Mouse (Mus musculus): ENCODE measurements at regions not wholly inside any gene's neighbourhood (a gene's known extent, or its start where the extent isn't known, plus 50 kb on each side); places are given as distances from the start of the nearest gene placed in this dataset.

- DNase-seq: peak; percentile 74
Observed at GRCm38 (mm10) chr5:132884130-132884529, 341.0 kb upstream of the Auts2 start.

DNA sequence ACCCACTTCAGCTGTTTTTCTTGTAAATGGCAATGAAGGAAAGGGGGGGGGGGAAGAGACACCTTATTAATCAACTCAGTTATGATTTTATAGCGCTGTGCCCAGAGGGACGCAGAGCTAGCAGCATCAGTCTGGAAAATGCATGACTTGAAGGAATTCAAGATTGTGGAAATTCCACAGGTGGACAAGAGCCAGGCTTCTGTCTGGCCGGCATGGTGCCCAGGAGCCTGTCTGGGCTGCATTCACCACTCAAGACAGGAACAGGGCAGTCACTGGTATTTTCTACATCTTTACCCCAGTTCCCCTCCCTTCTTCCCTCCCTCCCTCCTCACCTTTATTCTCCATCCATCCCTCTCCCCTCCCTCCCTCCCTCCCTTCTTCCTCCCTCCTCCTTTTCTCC lies 339.1 kb upstream of the Auts2 start:
- DNase-seq: peak; percentile 58

DNA sequence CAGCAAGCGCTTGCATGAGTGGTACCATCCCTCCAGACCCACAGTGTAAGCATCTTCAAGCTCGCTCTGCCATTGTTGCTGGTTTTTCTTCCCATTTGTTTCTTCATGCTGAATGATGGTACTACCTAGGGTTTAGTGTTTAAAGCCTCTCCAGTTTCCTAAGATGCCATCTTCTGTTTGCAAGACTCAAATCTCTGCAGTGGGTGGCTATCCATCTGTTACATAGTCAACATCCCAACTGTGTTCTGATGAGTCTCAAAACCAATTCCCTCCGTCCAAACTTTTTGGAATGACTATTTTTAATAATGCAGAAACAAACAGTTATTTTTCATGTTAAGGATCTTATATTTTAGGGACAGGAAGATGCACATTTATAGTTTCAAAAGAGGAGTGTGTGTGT lies 338.0 kb upstream of the Auts2 start:
- DNase-seq: no peak

DNA sequence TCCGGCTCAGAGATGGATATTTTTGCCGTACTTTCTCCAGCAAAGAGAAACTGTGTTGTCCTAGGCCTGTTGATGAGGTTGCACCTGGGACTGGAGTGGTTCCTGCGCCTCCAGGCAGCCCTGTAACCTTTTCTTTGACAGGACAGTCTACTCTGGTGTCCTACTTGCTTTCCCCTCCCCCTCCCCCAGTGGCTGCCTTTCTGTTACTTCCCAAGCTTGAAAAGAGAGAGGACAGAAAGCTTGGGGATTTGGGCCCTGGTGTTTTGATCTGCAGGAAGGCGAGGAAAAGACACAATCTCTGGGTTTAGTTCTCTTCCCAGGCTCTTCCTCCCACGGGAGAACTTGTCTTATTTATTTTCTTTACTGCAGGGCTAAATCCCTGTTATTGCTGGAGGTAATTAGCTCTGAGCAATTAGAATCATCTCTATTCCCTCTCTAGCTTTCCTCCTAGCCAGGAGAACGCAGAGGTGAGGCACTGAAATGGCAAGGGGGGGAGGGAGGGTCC lies 333.2 kb upstream of the Auts2 start:
- DNase-seq: no peak

- DNase-seq: no peak
Observed at GRCm38 (mm10) chr5:132858846-132859510, 315.8 kb upstream of the Auts2 start.

- no peak for DNase-seq
Observed at GRCm38 (mm10) chr5:132855619-132856510, 312.7 kb upstream of the Auts2 start.

DNA sequence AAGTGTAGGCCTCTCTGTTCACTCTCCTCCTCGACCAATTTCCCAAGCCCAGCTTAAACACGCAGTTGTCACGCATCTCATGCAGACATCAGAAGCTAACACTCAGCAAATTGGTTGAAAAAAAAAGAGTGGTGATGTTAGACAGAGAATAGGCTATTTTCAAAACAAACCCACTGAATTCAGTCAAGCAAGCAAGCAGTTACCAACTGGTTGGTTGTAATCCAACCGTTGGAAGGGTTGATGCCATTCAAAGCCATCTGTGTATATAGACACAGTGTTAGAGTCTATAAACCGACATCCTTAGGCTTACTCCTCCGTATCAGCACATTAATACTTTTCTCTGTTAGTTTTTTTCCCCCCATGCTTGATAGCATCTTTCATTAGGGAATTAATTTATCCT lies 307.6 kb upstream of the Auts2 start:
- DNase-seq: no peak

GRCm38 (mm10) chr5:132848086-132848485 lies 304.9 kb upstream of the Auts2 start:
- no peak for DNase-seq

GRCm38 (mm10) chr5:132843284-132843683 lies 300.1 kb upstream of the Auts2 start:
- no peak for DNase-seq

- DNase-seq: no peak
Observed at GRCm38 (mm10) chr5:132841794-132842193, 298.6 kb upstream of the Auts2 start.

DNA sequence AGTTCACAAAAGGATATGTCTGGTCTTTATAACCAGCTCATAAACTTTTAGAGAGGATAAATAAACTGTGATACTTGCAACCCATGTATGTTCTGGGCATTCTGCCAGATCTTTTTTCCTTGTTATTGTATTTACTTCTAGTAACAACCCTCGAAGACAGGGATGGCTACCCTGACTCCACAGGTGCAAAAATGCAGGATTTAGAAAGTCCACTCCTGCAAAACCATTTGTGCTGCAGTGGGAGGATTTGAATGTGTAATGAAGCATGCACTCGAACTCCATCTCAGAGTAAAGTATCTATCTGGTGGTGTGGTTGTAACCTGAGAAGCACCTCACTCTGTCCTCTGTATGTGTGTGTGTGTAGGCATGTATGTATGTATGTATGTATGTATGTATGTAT lies 294.3 kb upstream of the Auts2 start:
- no peak for DNase-seq

DNA sequence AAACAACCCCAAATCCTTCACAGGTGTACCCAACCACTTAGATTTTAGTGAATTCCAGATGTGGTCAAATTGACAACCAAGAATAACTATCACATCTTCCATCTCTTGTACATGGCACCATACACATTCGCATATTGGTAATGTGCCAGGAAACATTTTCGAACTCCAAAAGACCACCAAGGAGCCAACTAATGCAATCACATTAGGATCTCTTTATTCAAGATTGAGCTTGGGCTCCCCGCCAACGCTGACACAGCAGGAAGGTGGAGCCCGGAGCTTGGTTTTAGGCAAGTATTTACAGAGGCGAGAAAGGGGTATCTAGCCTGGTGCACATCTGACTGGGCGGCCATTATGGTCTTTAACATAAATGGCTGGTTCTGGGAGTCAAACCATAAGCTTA lies 285.8 kb upstream of the Auts2 start:
- no peak for DNase-seq

DNA sequence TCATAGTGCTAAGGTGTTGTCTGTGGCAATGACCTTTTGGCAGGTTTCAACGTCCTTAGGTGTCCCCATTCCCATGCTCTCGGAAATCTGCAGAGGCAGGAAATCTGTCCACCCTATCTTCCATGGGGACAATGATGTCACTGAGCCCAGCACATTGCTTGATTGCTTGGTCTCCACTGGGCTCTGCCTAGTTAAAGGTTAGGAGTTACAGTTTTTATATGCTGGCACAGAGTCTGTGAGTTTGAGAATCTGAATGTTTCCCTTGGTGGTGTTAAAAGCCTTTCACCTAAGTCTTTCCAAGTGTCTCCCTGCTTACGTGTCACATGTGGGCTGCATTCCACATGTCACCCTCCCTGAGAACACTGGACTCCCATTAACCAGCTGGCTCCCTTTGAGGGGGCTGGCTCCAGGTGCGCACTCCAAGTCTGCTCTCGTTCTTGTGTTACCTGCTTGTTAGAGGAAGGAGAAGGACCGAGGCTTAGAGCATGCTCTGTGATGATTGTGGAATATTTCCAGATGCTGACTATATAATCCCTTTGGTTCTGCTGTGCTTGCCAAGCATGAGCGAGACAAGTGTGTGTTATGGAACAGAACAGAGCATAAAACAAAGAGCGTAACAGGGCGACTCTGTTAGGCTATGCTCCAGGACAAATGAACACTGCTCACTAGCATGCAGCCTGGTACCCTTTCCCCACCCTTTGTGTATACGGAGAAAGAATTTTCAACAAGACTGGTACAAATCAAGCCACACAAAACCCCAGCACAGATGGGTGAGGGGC lies 284.6 kb upstream of the Auts2 start:
- no peak for DNase-seq

- DNase-seq: no peak
Observed at GRCm38 (mm10) chr5:132826009-132826408, 282.9 kb upstream of the Auts2 start.

- DNase-seq: no peak
Observed at GRCm38 (mm10) chr5:132817665-132818064, 274.5 kb upstream of the Auts2 start.

DNA sequence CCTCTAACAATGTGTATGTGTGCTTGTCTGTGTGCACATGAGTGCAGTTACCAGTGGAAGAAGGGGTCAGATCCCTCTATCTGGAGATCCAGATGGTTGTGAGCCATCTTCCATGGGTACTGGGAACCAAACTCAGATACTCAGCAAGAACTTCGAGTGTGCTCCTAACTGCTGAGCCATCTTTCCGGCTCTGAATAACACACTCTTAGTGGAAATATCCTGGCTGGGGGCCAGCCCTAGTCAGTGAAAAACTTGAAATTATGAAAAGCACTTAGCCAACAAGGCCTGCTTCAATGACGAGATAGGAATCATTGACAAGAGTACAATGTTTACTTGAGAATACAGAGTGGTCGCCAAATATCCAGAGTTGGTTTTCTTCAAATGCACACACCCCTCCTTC lies 266.0 kb upstream of the Auts2 start:
- DNase-seq: no peak

DNA sequence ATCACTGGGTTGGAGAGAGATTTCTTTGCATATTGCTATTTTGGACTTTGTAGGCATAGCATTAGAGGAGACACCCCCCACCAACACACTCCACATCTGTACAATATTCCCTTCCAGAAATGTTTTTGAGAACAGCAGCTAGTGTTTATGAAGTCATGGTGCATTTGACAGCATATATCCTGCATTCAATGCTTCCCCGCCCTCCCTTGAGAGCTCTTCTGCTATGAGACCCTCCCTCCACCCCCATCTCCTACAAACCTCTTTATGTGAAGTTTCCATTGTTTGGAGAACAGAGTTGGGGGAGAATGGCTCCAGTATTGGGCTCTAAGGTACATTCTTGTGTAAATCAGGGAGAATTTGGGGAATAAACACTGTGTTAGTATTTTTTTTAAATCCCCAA lies 252.9 kb upstream of the Auts2 start:
- DNase-seq: no peak

- DNase-seq: no peak
Observed at GRCm38 (mm10) chr5:132792484-132792883, 249.3 kb upstream of the Auts2 start.

GRCm38 (mm10) chr5:132785291-132785690 lies 242.1 kb upstream of the Auts2 start:
- no peak for DNase-seq

GRCm38 (mm10) chr5:132784791-132785190 lies 241.6 kb upstream of the Auts2 start:
- DNase-seq: no peak

GRCm38 (mm10) chr5:132774141-132774680 lies 231.1 kb upstream of the Auts2 start:
- DNase-seq: no peak

- DNase-seq: no peak
Observed at GRCm38 (mm10) chr5:132760396-132760795, 217.3 kb upstream of the Auts2 start.

DNA sequence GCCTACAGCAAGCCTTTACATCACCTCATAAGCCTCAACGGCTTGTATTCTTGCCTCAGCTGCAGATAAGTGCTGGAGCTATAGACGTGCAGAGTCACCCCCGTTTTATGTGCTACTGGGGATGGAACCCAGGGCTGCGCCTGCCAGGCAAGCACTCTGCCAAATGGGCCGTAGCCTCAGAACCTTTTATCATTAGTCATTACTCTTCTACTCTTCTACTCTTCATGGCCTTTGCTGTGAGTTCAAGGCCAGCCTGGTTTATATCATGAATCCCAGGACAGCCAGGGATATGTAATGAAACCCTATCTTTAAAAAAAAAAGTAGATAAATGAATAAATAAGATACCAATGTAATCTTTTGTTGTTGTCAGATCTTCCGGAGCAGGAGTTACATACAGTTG lies 216.6 kb upstream of the Auts2 start:
- no peak for DNase-seq

Measured in cerebellum, adult 11 months (tissue).